Mouse (Mus musculus) embryonic facial prominence, embryonic 14.5 days (tissue): ENCODE data around the gene Prss33. TPM values are rescaled to one million over a fixed set of nuclear protein-coding genes. Genes with fewer than 3 reads are reported as not detected.

Source experiments
- ATAC-seq: fragments of 200-750 bp; cut with Nextera tagmentation; 2 replicates; pipeline ENCODE4 v1.8.0; 2017; ENCODE audit warnings: low read depth, moderate number of reproducible peaks, moderate TSS enrichment
- DNase-seq: peaks from one replicate; pipeline ENCODE4 v3.0.0-alpha.2; 2015; ENCODE audit warnings: low spot score
- H3K27ac ChIP-seq: fragments of 300-500 bp; sonication (generic); replicated peaks from 2 replicates; pipeline ENCODE4 v1.5.1; 2014; ENCODE audit warnings: low read depth, mild to moderate bottlenecking, low read length, moderate library complexity
- H3K27me3 ChIP-seq: fragments of 300-500 bp; sonication (generic); replicated peaks from 2 replicates; pipeline ENCODE4 v1.6.1; 2014; ENCODE audit warnings: low read length; ENCODE audit not compliant: control insufficient read depth, insufficient read depth
- H3K36me3 ChIP-seq: fragments of 300-500 bp; sonication (generic); 2 replicates; pipeline ENCODE4 v1.6.1; 2014; ENCODE audit warnings: low read length, mixed read lengths; ENCODE audit not compliant: control insufficient read depth, insufficient read depth
- H3K4me1 ChIP-seq: fragments of 300-500 bp; sonication (generic); 2 replicates; pipeline ENCODE4 v1.6.1; 2014; ENCODE audit warnings: antibody characterized with exemption, low read length; ENCODE audit not compliant: control insufficient read depth, insufficient read depth
- H3K4me2 ChIP-seq: fragments of 300-500 bp; sonication (generic); 2 replicates; pipeline ENCODE4 v1.6.1; 2014; ENCODE audit warnings: low read depth, mild to moderate bottlenecking, low read length, moderate library complexity, mixed read lengths
- H3K4me3 ChIP-seq: fragments of 300-500 bp; sonication (generic); 2 replicates; pipeline ENCODE4 v1.5.1; 2014; ENCODE audit warnings: low read depth, mild to moderate bottlenecking, low read length
- H3K9ac ChIP-seq: fragments of 300-500 bp; sonication (generic); 2 replicates; pipeline ENCODE4 v1.6.1; 2014; ENCODE audit warnings: low read depth, mild to moderate bottlenecking, low read length, moderate library complexity, mixed read lengths
- H3K9me3 ChIP-seq: fragments of 300-500 bp; sonication (generic); 2 replicates; pipeline ENCODE4 v1.6.1; 2016; ENCODE audit warnings: low read length; ENCODE audit not compliant: control insufficient read depth
- WGBS: fragments of 180-500 bp; shearing (Covaris S2); extraction: QIAGEN DNeasy Blood & Tissue Kit; methylation state at CpG from one replicate; pipeline ENCODE4 v1.1.7; 2014; 5-methylcytosine and 5-hydroxymethylcytosine counted together
- polyA plus RNA-seq: library from polyadenylated mRNA; unstranded; fragments of >200 nt; fragmentation: Nextera tagmentation; extraction: Ambion mirVana; gene quantifications from 2 replicates; pipeline ENCODE4 v1.2.1, GENCODE M21; 2014

The Prss33 gene
- polyA plus RNA-seq, 1 experiment from 2014 or later = 0.88 TPM

DNA sequence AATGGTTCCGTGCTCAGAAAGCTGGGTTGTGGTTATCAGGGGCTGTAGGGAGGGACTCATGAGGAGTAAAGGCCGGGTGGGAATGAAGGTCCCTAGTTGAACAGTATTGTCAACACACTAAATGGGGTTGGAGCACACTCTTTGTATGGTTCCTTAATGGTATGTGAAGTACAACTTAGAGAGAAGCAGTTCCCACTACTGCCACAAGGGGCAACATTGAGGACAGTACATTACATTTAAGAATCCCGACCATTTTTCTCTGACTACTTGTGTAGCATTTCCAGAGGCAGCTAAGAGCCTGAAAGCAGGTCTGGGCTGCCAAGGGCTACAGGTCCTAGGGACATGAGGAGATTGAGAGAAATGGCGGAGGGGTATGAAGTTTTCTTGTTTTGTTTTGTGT, 5.3 kb upstream of the Prss33 start:
- Histone ChIP-seq H3K27me3 (no peaks in the 10 kb centered on the region), H3K9ac (no peak overlapping the region), H3K4me2 (no peak overlapping the region), H3K36me3 (no peaks in the 10 kb centered on the region), H3K4me3 (no peak overlapping the region), H3K9me3 (no peaks in the 10 kb centered on the region), H3K4me1 (no peaks in the 10 kb centered on the region), H3K27ac (no peak overlapping the region)
- peak; percentile 79 for DNase-seq
- no peak for ATAC-seq
- 23% methylated on average over 4 of the region's 4 CpGs for WGBS

DNA sequence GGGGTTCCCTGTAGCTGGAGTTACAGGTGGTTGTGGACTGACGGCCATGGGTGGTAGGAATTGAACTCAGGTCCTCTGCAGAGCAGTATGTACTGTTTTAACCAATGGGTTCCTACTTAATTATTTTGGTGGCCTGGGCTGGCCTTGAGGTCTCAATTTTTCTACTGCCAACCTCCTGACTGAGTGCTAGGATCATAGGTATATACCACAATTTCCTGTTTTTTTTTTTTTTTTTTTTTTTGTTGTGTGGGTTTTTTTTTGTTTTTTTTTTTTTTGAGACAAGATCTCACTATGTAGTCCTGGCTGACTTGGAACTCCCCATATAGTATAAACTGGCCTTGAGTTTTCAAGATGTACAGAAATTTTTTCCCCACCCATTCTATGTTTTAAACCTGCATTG, 4.7 kb downstream of the Prss33 start:
- ATAC-seq = no peak
- DNase-seq = no peak

GRCm38 (mm10) chr17:23829064-23829619, 6.7 kb downstream of the Prss33 start, which contains the start of gene Elob:
Elob (minus strand) TSS chr17:23829136.
- H3K9ac ChIP-seq = peak within 1 kb of the TSS; percentile 79
- H3K27me3 ChIP-seq = peaks cover 15% of the 10 kb centered on the region; the same call in 1 of the 2 replicates
- peak within 1 kb of the TSS; percentile 95 for H3K27ac ChIP-seq
- 1% methylated on average over 21 of the region's 42 CpGs for WGBS
- peaks cover 4% of the 10 kb centered on the region; the same call in 1 of the 2 replicates for H3K9me3 ChIP-seq
- H3K4me2 ChIP-seq = peak within 1 kb of the TSS; percentile 64
- peak; percentile 95 for ATAC-seq
- peak; percentile 96 for DNase-seq
- peak within 1 kb of the TSS; percentile 52 for H3K4me3 ChIP-seq
- peaks cover 30% of the 10 kb centered on the region for H3K36me3 ChIP-seq
- peaks cover 9% of the 10 kb centered on the region for H3K4me1 ChIP-seq

More for the DNA sequence above, 4.7 kb downstream of the Prss33 start:
- Histone ChIP-seq H3K4me2 (no peak overlapping the region), H3K36me3 (peaks cover 9% of the 10 kb centered on the region), H3K4me3 (no peak overlapping the region), H3K27ac (no peak overlapping the region), H3K9ac (no peak overlapping the region), H3K4me1 (peaks cover 9% of the 10 kb centered on the region), H3K27me3 (peaks cover 15% of the 10 kb centered on the region; the same call in 1 of the 2 replicates), H3K9me3 (peaks cover 4% of the 10 kb centered on the region; the same call in 1 of the 2 replicates)
- WGBS = 83% methylated on average over 1 of the region's 1 CpGs

GRCm38 (mm10) chr17:23828271-23829001, 7.4 kb downstream of the Prss33 start:
- peaks cover 4% of the 10 kb centered on the region; the same call in 1 of the 2 replicates for H3K9me3 ChIP-seq
- H3K27me3 ChIP-seq = peaks cover 15% of the 10 kb centered on the region; the same call in 1 of the 2 replicates
- H3K27ac ChIP-seq = peak overlapping the region; percentile 95
- H3K4me2 ChIP-seq = peak overlapping the region; percentile 64
- DNase-seq (peak; percentile 59), ATAC-seq (peak; percentile 73)
- H3K4me3 ChIP-seq = peak overlapping the region; percentile 52
- H3K4me1 ChIP-seq = peaks cover 9% of the 10 kb centered on the region
- H3K36me3 ChIP-seq = peaks cover 37% of the 10 kb centered on the region
- peak overlapping the region; percentile 79 for H3K9ac ChIP-seq
- WGBS = 0% methylated on average over 41 of the region's 47 CpGs

DNA sequence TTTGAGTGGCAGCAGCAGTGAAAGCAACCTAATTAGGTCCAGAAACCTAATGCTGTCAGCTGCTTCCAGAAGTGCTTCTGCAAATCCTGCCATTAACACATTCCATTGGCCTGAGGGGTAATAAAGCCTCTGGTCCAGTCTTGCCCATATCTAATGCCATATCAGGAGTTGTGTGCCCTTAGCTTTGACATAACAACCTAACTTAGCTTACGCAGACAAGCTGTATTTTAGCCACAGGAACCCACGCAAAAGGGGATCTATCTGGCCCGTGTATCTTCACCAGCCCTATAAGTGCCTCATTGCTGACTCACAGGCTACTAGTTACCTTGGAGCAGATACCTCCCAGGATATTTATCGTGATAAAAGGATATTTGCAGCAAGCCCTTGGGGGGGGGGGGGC, 10.3 kb downstream of the Prss33 start:
- 83% methylated on average over 4 of the region's 4 CpGs for WGBS
- DNase-seq (no peak), ATAC-seq (no peak)
- H3K27ac ChIP-seq = no peak overlapping the region
- peaks cover 65% of the 10 kb centered on the region for H3K36me3 ChIP-seq
- no peak overlapping the region for H3K4me3 ChIP-seq
- no peak overlapping the region for H3K9ac ChIP-seq
- H3K4me2 ChIP-seq = no peak overlapping the region
- H3K4me1 ChIP-seq = peaks cover 9% of the 10 kb centered on the region
- H3K9me3 ChIP-seq = peaks cover 4% of the 10 kb centered on the region; the same call in 1 of the 2 replicates
- 0 out of 2 replicates have a peak, but pooled peaks cover under 1% of the 10 kb centered on the region for H3K27me3 ChIP-seq

GRCm38 (mm10) chr17:23823614-23824013, 12.2 kb downstream of the Prss33 start:
- Histone ChIP-seq H3K36me3 (peaks cover 85% of the 10 kb centered on the region), H3K9ac (no peak overlapping the region), H3K27me3 (no peaks in the 10 kb centered on the region), H3K27ac (no peak overlapping the region), H3K9me3 (peaks cover 16% of the 10 kb centered on the region), H3K4me1 (peaks cover 9% of the 10 kb centered on the region), H3K4me3 (no peak overlapping the region), H3K4me2 (no peak overlapping the region)
- 91% methylated on average over 12 of the region's 12 CpGs for WGBS
- ATAC-seq = peak; percentile 24; the same call in 1 of the 2 replicates
- no peak for DNase-seq

DNA sequence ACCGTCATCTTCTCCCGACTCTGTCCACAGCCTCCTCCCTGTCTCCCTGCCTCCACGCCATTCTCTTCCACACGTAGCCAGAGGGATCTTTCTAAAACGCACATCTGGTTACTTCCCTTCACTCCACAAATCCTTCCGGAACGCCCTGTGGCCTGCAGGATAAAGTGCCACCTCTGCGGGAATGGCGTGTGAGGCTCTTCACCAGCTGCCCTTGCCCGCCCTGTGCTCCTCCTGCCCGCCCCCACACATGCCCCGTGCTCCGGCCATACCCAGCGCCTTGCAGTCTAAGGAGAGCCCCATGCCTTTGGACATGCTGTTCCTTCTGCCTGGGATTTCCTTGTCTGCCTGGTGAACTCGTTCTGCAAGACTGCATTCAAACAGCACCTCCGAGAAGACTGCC, 12.8 kb downstream of the Prss33 start:
- 81% methylated on average over 16 of the region's 16 CpGs for WGBS
- ATAC-seq (no peak), DNase-seq (no peak)
- H3K4me3 ChIP-seq = no peak overlapping the region
- H3K27ac ChIP-seq = no peak overlapping the region
- H3K4me2 ChIP-seq = no peak overlapping the region
- no peak overlapping the region for H3K9ac ChIP-seq
- peaks cover 9% of the 10 kb centered on the region for H3K4me1 ChIP-seq
- H3K27me3 ChIP-seq = no peaks in the 10 kb centered on the region
- H3K36me3 ChIP-seq = peaks cover 91% of the 10 kb centered on the region
- H3K9me3 ChIP-seq = peaks cover 22% of the 10 kb centered on the region

- Histone ChIP-seq H3K9me3 (peaks cover 31% of the 10 kb centered on the region), H3K4me2 (no peak overlapping the region), H3K4me1 (no peaks in the 10 kb centered on the region; the same call in 1 of the 2 replicates), H3K9ac (no peak overlapping the region), H3K36me3 (peaks cover 99% of the 10 kb centered on the region), H3K4me3 (no peak overlapping the region), H3K27ac (no peak overlapping the region), H3K27me3 (no peaks in the 10 kb centered on the region)
- ATAC-seq (no peak), DNase-seq (no peak)
- WGBS = 75% methylated on average over 6 of the region's 6 CpGs
These were observed 13.8 kb downstream of the Prss33 start for GRCm38 (mm10) chr17:23822094-23822493.
